Mouse (Mus musculus): ENCODE measurements around the gene Spint2.

- TF ChIP-seq CTCF (IDR thresholded peaks at IDR 0.05; ENCODE audit: low read depth, low read length) = peak; percentile 81
- peak; percentile 36 for TF ChIP-seq POLR2A (IDR thresholded peaks at IDR 0.05; ENCODE audit: insufficient read depth, low read length)
Observed at GRCm38 (mm10) chr7:29288942-29289638, 7.4 kb upstream of the Spint2 start, which contains the start of gene Ppp1r14a.

All from ES-Bruce4 (cell line).